Mouse (Mus musculus): ENCODE data around the gene Gstp3. TPM values are rescaled to one million over a fixed set of nuclear protein-coding genes. Genes with fewer than 3 reads are reported as not detected.
"Not testable (repeated sequence)": the region's sequence is repeated elsewhere in the genome, so short reads cannot be mapped to it uniquely, and the experiment has no call there.

Gene Gstp3
- polyA plus RNA-seq, 1 experiment from 2014 or later, result not detected

DNA sequence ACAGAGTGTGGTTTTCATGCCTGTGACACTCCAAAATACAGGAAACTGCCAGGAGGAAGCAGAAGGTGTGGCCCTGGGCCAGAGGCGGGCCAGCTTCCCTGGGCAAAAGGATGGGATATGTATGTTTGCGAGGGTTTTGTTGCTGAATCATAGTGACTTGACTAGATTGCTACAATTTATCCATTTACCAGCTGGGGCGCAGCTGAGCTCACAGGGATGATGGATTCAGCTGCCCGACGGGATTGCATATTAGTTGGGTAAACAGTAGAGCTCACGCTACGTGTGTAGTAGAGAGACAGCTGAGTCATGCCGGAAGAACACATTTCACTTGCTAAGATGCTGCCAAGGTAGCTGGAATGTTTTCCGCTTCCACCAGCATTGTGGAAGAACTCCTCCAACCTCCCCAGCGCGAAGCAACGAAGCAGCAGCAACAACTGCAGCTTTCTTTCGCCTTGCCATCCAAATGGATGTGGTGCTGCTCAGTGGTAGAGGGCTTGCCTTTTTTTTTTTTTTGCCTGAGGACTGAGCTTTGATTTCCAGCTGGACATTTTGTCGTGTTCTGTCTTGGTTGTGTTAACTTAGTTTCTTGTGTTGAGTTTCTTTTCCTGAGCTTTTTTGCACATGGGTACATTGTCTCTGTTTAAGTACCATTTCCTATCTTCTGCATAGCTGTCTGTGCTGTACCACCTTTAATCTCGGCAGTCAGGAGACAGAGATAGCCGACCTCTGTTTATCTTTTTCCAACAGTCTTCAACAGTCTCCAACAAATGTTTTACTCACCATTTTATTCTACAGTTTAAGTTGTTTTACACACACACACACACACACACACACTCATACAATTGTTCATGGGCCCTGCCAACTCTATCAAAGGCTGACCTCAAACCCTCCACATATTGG is 13.2 kb downstream of the Gstp3 start, which contains the start of gene Gstp2:
Gene Gstp2 (minus strand): TSS at position 58 of the 900 bp plus-strand sequence.
- H3K4me1 ChIP-seq, result 0 out of 2 replicates have a peak, but pooled peaks cover 4% of the 10 kb centered on the region
- ATAC-seq, result no peak
- H3K27me3 ChIP-seq, result no peaks in the 10 kb centered on the region
- peaks cover 3% of the 10 kb centered on the region; the same call in 1 of the 2 replicates for H3K9me3 ChIP-seq (replicated peaks)
- H3K36me3 ChIP-seq (ENCODE audit: poor library complexity, severe bottlenecking), result no peaks in the 10 kb centered on the region
- no peak within 1 kb of the TSS for H3K4me3 ChIP-seq
- no peak within 1 kb of the TSS for H3K27ac ChIP-seq
- H3K9ac ChIP-seq, result no peak within 1 kb of the TSS
- 51% methylated on average over 16 of the region's 16 CpGs for WGBS
- H3K4me2 ChIP-seq, result no peak within 1 kb of the TSS; the same call in 1 of the 2 replicates

GRCm38 (mm10) chr19:4044109-4044508 is 15.3 kb downstream of the Gstp3 start:
- not testable (repeated sequence) for H3K4me2 ChIP-seq; H3K4me3 ChIP-seq; H3K27me3 ChIP-seq; H3K4me1 ChIP-seq; H3K9me3 ChIP-seq (replicated peaks); ATAC-seq; H3K36me3 ChIP-seq (ENCODE audit: poor library complexity, severe bottlenecking); H3K9ac ChIP-seq; H3K27ac ChIP-seq
- WGBS, result 90% methylated on average over 5 of the region's 5 CpGs

GRCm38 (mm10) chr19:4042124-4042523 is 17.2 kb downstream of the Gstp3 start:
- Histone ChIP-seq H3K27ac (no peak overlapping the region), H3K36me3 (ENCODE audit: poor library complexity, severe bottlenecking) (no peaks in the 10 kb centered on the region), H3K27me3 (no peaks in the 10 kb centered on the region), H3K9ac (no peak overlapping the region), H3K4me3 (no peak overlapping the region), H3K9me3 (replicated peaks) (no peaks in the 10 kb centered on the region), H3K4me2 (no peak overlapping the region), H3K4me1 (peaks cover 14% of the 10 kb centered on the region)
- ATAC-seq, result no peak
- 76% methylated on average over 14 of the region's 14 CpGs for WGBS

GRCm38 (mm10) chr19:4041500-4041899 is 17.9 kb downstream of the Gstp3 start:
- not testable (repeated sequence) for H3K4me3 ChIP-seq; H3K27ac ChIP-seq; H3K9ac ChIP-seq; H3K36me3 ChIP-seq (ENCODE audit: poor library complexity, severe bottlenecking); H3K27me3 ChIP-seq; H3K9me3 ChIP-seq (replicated peaks); H3K4me2 ChIP-seq; ATAC-seq
- 93% methylated on average over 4 of the region's 4 CpGs for WGBS
- peaks cover 16% of the 10 kb centered on the region for H3K4me1 ChIP-seq

DNA sequence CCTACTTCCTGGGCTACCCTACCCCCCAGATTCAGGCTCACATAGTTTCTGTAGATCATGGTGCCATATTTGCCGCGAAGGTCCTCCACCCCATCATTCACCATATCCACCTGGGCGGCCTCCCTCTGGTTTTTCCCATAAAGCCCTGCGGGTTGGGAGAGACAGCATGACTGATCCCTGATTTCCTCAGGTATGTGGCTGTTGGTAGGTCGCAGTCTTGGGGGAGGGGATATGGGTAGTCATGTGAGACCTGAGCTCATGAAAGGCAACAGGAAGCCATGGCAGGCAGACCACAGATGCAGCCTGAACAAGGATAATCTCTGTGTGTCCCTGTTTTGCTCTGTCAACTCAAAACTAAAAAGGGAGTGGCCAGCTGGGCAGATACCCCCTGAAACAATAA is 18.4 kb downstream of the Gstp3 start:
- not testable (repeated sequence) for H3K4me3 ChIP-seq; H3K27me3 ChIP-seq; H3K27ac ChIP-seq; H3K9ac ChIP-seq; H3K36me3 ChIP-seq (ENCODE audit: poor library complexity, severe bottlenecking); H3K4me2 ChIP-seq; H3K9me3 ChIP-seq (replicated peaks); ATAC-seq
- WGBS, result 82% methylated on average over 5 of the region's 5 CpGs
- peaks cover 18% of the 10 kb centered on the region for H3K4me1 ChIP-seq

- ATAC-seq, result peak; percentile 85
- no peaks in the 10 kb centered on the region for H3K27me3 ChIP-seq
- peak within 1 kb of the TSS; percentile 49; the same call in 1 of the 2 replicates for H3K27ac ChIP-seq
- H3K9me3 ChIP-seq (replicated peaks), result no peaks in the 10 kb centered on the region
- peaks cover 18% of the 10 kb centered on the region for H3K4me1 ChIP-seq
- H3K4me2 ChIP-seq, result peak within 1 kb of the TSS; percentile 80
- peak within 1 kb of the TSS; percentile 79 for H3K9ac ChIP-seq
- 0% methylated on average over 26 of the region's 26 CpGs for WGBS
- H3K4me3 ChIP-seq, result peak within 1 kb of the TSS; percentile 67
- H3K36me3 ChIP-seq (ENCODE audit: poor library complexity, severe bottlenecking), result 0 out of 2 replicates have a peak, but pooled peaks cover 4% of the 10 kb centered on the region
Measured at GRCm38 (mm10) chr19:4037788-4038232, 21.6 kb downstream of the Gstp3 start, which contains the start of gene Gstp1. TSS of gene Gstp1 (minus strand) at chr19:4037985.

DNA sequence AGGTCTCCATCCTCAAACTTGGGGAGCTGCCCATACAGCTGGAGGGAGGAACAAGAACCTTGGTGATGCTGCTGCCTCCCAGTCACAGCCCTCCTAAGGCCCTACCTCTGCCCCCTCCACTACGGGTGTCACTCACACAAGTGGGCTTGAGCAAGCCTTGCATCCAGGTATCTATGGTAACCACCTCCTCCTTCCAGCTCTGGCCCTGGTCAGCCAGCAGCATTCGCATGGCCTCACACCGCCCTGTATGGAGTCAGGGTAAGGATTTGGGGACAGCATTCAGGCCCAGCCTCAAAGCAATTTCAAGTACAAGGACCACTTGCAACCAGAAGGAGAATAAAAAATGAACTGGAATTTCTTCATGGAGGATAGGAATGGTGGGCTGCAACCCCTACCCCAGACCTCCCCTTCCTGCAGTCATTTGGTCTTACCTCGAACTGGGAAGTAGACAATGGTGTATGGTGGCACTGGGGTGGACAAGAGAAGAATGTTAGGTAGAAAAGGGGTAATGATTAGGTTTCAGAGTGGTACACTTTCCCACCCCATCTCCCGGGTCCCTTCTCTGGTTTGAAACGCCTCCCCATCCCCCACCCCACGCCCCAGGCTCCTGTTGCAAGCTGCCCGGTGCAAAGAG is 22.1 kb downstream of the Gstp3 start:
- WGBS, result 17% methylated on average over 8 of the region's 8 CpGs
- H3K27me3 ChIP-seq; H3K36me3 ChIP-seq (ENCODE audit: poor library complexity, severe bottlenecking); H3K9me3 ChIP-seq (replicated peaks): not testable (repeated sequence)
- Histone ChIP-seq H3K4me2 (peak overlapping the region; percentile 80), H3K4me3 (peak overlapping the region; percentile 67), H3K9ac (peak overlapping the region; percentile 79), H3K27ac (peak overlapping the region; percentile 49; the same call in 1 of the 2 replicates), H3K4me1 (peaks cover 18% of the 10 kb centered on the region)
- 0 out of 2 replicates have a peak, but pooled peaks have one; percentile 38 for ATAC-seq

- Histone ChIP-seq H3K9ac (no peak overlapping the region), H3K36me3 (ENCODE audit: poor library complexity, severe bottlenecking) (0 out of 2 replicates have a peak, but pooled peaks cover 4% of the 10 kb centered on the region), H3K27me3 (no peaks in the 10 kb centered on the region), H3K9me3 (replicated peaks) (no peaks in the 10 kb centered on the region), H3K27ac (no peak overlapping the region), H3K4me3 (no peak overlapping the region), H3K4me2 (peak overlapping the region; percentile 16; the same call in 1 of the 2 replicates), H3K4me1 (peaks cover 18% of the 10 kb centered on the region)
- no peak for ATAC-seq
- 88% methylated on average over 12 of the region's 12 CpGs for WGBS
Measured at GRCm38 (mm10) chr19:4036327-4037045, 22.9 kb downstream of the Gstp3 start.

- 53% methylated on average over 5 of the region's 5 CpGs for WGBS
- Histone ChIP-seq H3K36me3 (ENCODE audit: poor library complexity, severe bottlenecking) (0 out of 2 replicates have a peak, but pooled peaks cover 4% of the 10 kb centered on the region), H3K4me3 (no peak overlapping the region), H3K27me3 (no peaks in the 10 kb centered on the region), H3K4me1 (peaks cover 18% of the 10 kb centered on the region), H3K9me3 (replicated peaks) (no peaks in the 10 kb centered on the region), H3K27ac (no peak overlapping the region), H3K9ac (no peak overlapping the region), H3K4me2 (no peak overlapping the region)
- no peak for ATAC-seq
Measured at GRCm38 (mm10) chr19:4033742-4034141, 25.6 kb downstream of the Gstp3 start.

DNA sequence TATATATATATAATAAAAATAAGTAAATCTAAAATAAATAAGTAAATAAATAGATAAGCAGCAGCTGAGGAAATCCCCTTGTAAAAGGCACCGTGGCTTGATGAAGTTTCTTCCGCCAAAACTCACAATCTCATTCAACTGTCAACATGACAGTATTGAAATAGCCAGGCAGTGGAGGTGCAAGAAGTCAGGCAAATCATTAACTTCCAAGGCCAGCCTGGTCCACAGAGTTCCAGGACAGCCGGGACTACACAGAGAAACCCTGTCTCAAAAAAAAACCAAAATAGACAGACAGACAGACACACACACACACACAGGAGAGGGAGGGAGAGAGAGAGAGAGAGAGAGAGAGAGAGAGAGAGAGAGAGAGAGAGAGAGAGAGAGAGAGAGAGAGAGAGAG is 26.1 kb downstream of the Gstp3 start:
- no peak overlapping the region for H3K4me3 ChIP-seq

GRCm38 (mm10) chr19:4032668-4033067 is 26.7 kb downstream of the Gstp3 start:
- ATAC-seq, result no peak
- Histone ChIP-seq H3K4me2 (no peak overlapping the region), H3K36me3 (ENCODE audit: poor library complexity, severe bottlenecking) (0 out of 2 replicates have a peak, but pooled peaks cover 4% of the 10 kb centered on the region), H3K27me3 (no peaks in the 10 kb centered on the region), H3K4me1 (peaks cover 12% of the 10 kb centered on the region), H3K27ac (no peak overlapping the region), H3K4me3 (no peak overlapping the region), H3K9ac (no peak overlapping the region), H3K9me3 (replicated peaks) (no peaks in the 10 kb centered on the region; the same call in 1 of the 2 replicates)
- WGBS, result 52% methylated on average over 7 of the region's 7 CpGs

More for the DNA sequence above, 26.1 kb downstream of the Gstp3 start:
- Histone ChIP-seq H3K4me2 (no peak overlapping the region), H3K36me3 (ENCODE audit: poor library complexity, severe bottlenecking) (0 out of 2 replicates have a peak, but pooled peaks cover 4% of the 10 kb centered on the region), H3K4me1 (peaks cover 17% of the 10 kb centered on the region), H3K27ac (no peak overlapping the region), H3K27me3 (no peaks in the 10 kb centered on the region), H3K9ac (no peak overlapping the region), H3K9me3 (replicated peaks) (no peaks in the 10 kb centered on the region)
- ATAC-seq, result no peak
- whole genome bisulfite sequencing, result 95% methylated on average over 3 of the region's 3 CpGs
